Mouse (Mus musculus): ENCODE data around the gene Kiss1r. TPM values are rescaled to one million over a fixed set of nuclear protein-coding genes. Genes with fewer than 3 reads are reported as not detected.

Kiss1r gene
- polyA plus RNA-seq (2015; fragmentation: Illumina TruSeq; extraction: RNeasy Lipid Tissue Mini Kit (QIAGEN cat#74804); ENCODE audit: insufficient read depth, low read depth, low replicate concordance): not detected

DNA sequence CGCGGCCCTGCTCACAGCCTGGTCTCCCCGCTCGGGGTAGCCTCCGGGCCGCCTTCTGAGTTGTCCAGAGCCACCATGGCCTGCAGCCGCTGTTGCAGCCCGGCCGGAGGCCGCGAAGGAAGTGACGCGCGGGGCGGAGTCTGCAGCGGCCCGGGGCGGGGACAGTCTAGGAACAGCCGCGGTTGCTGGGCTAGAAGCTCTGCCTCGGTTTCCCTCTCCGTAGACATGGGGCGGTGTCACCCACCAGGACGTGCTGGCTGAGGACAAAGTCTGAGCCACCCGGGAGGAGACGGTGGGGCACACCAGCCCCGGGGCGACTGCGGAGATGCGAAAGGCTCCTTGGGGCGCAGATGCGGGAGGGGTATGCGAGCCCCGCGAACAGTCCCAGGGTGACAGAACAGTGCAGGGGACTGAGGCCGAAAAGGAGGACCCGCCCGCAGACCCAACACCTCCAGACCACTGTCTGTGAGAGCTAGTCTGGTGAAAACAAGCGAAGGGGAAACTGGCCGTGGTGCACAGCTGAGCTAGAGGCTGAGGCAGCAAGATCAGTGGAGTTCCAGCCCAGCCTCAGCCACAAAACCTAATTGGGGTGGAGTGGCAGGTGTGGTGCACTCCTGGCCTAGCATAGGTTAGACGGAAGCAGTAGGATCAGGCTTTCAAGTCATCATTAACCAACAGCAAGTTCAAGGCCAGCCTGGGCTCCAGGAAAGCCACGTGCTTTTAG is at the start of gene Kiss1r:
Gene Kiss1r, plus strand, starts transcription at position 164 of the 724 bp plus-strand sequence.

DNA sequence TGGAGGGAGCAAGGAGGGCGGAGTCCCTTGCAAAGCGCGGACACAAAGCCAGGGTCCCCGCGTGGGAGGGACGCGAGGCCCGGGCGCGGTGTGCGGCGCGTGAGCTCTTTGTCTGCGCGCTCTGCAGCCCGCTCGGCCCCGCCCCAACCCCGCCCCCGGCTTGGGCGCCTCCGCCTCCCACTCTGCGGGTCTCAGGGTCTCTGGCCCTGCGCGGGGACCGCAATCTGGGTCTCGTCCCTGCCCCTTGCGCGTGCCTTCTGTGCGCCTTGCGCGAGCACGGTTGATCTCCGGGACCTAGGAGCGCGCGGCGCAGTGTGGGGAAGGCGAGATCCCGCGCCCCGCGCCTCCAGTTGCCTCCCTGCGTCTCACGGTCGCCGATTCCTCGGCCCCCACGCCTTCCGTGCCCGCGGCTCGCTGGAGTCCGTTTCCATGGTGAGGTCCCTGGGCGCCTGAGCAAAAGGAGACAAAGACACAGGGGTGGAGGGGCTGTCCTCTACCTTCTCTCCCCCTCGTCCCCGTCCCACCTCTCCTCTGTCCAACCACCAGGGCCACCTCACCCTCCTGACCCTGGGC is 42.4 kb upstream of the Kiss1r start, which contains the start of the genes Prtn3 and Plppr3:
Gene Prtn3, plus strand, starts transcription at position 187 of the 573 bp plus-strand sequence.
Gene Plppr3, minus strand, starts transcription at position 345 of the 573 bp plus-strand sequence.

DNA sequence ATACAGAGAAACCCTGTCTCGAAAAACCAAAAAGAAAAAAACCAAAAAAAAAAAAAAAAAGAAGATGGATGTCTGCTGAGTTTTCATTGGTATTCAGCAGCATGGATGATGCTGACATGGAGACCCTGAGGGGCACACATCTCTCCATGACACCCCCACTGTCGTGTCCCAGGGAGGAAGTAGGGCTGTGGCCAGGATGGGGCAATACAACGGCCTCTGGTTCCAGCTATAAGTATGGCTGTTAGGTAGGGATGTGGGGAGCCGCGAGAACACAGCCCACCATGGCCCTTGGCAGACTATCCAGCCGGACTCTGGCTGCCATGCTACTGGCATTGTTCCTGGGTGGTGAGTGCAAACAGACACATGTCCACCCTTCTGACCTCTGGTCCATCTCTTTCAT is 30.7 kb upstream of the Kiss1r start, which contains the start of gene Elane:
Gene Elane, plus strand, starts transcription at position 194 of the 400 bp plus-strand sequence.

GRCm38 (mm10) chr10:79890670-79891069 is 26.1 kb upstream of the Kiss1r start, which contains the start of gene Cfd:
Cfd (plus strand) TSS chr10:79890853.

DNA sequence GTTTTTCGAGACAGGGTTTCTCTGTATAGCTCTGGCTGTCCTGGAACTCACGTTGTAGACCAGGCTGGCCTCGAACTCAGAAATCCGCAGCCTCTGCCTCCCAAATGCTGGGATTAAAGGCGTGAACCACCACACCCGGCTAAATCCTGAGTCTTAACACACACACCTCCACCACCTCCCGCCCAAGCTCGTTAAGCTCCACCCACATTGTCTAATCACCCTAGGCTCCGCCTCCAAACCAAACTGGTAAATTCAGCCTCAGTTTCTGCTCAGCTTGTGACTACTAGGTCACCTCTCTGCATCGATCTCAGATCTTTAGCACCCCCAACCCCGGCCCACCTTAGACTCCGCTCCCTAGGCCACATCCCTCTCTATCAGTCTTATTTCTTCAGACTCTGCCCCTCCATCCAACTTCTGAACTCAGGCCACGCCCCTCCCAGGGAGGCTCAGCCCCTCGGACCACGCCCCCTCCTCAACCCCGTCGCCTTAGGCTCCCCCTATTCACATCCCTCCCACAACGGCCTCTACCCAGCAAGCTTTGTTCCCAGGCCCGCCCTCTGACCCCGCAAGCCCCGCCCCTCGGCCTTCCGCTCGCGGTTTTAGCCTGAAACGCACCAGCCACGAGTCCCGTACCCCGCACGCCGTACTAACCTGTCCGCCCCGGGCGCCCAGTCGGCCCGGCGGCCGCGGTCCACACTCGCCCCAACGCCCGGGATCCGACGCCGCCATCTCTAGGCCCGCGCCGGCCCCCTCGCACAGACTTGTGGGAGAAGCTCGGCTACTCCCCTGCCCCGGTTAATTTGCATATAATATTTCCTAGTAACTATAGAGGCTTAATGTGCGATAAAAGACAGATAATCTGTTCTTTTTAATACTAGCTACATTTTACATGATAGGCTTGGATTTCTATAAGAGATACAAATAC is 8.3 kb upstream of the Kiss1r start, which contains the start of gene Med16:
Gene Med16, minus strand, starts transcription at position 757 of the 925 bp plus-strand sequence.

GRCm38 (mm10) chr10:79910556-79910955 is 6.2 kb upstream of the Kiss1r start, which contains the start of gene Gm26602:
Gm26602 (plus strand) TSS chr10:79910856.

GRCm38 (mm10) chr10:79920958-79921535 is 4.3 kb downstream of the Kiss1r start, which contains the start of gene R3hdm4:
R3hdm4 (minus strand) TSS chr10:79921208.

DNA sequence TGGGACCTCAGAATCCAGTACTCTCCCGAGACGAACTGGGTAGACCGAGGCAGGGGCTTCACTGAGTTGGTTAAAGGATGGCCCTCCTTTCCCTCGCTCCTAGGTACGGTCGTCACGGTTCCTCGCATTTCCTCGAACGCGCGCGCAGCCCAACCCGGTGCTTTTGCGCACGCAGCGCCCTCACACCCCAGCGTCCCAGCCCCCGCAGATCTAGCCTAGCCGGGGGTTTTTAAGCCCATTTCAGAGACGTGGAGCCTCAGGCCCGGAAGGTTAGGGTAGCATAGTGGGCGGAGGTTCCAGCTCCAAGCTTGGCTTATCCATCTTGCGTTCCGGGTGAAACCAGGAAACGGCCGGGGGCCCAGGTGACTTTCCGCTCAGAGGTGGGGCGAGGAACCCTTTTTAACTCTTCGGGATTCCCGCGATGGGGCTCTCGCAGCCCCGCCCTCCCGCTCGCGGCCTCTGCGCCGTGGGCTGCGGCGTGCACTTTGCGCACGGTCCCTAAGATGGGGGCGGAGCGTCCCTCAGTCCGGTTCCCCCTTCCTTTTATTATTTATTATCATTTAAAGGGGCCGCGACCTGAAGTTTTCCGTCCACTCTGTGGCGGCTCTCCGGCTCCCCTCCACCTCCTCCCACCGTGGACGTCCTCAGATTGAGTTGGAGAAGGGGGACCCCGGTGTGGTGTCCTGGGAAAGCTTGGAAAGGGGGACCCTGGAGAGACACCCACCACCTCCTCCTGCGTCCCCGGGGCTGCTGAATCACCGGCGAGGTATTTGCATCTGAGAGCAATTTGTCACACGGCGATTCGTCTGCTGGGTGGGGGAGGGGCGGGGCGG is 9.9 kb downstream of the Kiss1r start, which contains the start of gene Arid3a:
Gene Arid3a, plus strand, starts transcription at position 553 of the 833 bp plus-strand sequence.

GRCm38 (mm10) chr10:79959847-79960601 is 43.3 kb downstream of the Kiss1r start, which contains the start of gene Wdr18:
Wdr18 (plus strand) TSS chr10:79960152.

GRCm38 (mm10) chr10:79970415-79971182 is 53.8 kb downstream of the Kiss1r start, which contains the start of gene Grin3b:
Grin3b (plus strand) TSS chr10:79970715.

Other genes with a start within 250 kb of the Kiss1r start
- gene Tpgs1, start 247.6 kb upstream of the Kiss1r start, polyA plus RNA-seq (2015; fragmentation: Illumina TruSeq; extraction: RNeasy Lipid Tissue Mini Kit (QIAGEN cat#74804); ENCODE audit: insufficient read depth, low read depth, low replicate concordance): 4.6 TPM
- 47.7 TPM for gene Cdc34, start 234.8 kb upstream of the Kiss1r start, polyA plus RNA-seq (2015; fragmentation: Illumina TruSeq; extraction: RNeasy Lipid Tissue Mini Kit (QIAGEN cat#74804); ENCODE audit: insufficient read depth, low read depth, low replicate concordance)
- gene Gzmm, start 228.0 kb upstream of the Kiss1r start, polyA plus RNA-seq (2015; fragmentation: Illumina TruSeq; extraction: RNeasy Lipid Tissue Mini Kit (QIAGEN cat#74804); ENCODE audit: insufficient read depth, low read depth, low replicate concordance): 0.74 TPM
- gene Bsg, start 212.5 kb upstream of the Kiss1r start, polyA plus RNA-seq (2015; fragmentation: Illumina TruSeq; extraction: RNeasy Lipid Tissue Mini Kit (QIAGEN cat#74804); ENCODE audit: insufficient read depth, low read depth, low replicate concordance): 168 TPM
- gene Hcn2, start 200.3 kb upstream of the Kiss1r start, polyA plus RNA-seq (2015; fragmentation: Illumina TruSeq; extraction: RNeasy Lipid Tissue Mini Kit (QIAGEN cat#74804); ENCODE audit: insufficient read depth, low read depth, low replicate concordance): 0.83 TPM
- gene Polrmt, start 170.4 kb upstream of the Kiss1r start, polyA plus RNA-seq (2015; fragmentation: Illumina TruSeq; extraction: RNeasy Lipid Tissue Mini Kit (QIAGEN cat#74804); ENCODE audit: insufficient read depth, low read depth, low replicate concordance): 29.7 TPM
- not detected for gene Fgf22, start 161.9 kb upstream of the Kiss1r start, polyA plus RNA-seq (2015; fragmentation: Illumina TruSeq; extraction: RNeasy Lipid Tissue Mini Kit (QIAGEN cat#74804); ENCODE audit: insufficient read depth, low read depth, low replicate concordance)
- 22.3 TPM for gene Rnf126, start 150.0 kb upstream of the Kiss1r start, polyA plus RNA-seq (2015; fragmentation: Illumina TruSeq; extraction: RNeasy Lipid Tissue Mini Kit (QIAGEN cat#74804); ENCODE audit: insufficient read depth, low read depth, low replicate concordance)
- 7.2 TPM for gene Fstl3, start 139.7 kb upstream of the Kiss1r start, polyA plus RNA-seq (2015; fragmentation: Illumina TruSeq; extraction: RNeasy Lipid Tissue Mini Kit (QIAGEN cat#74804); ENCODE audit: insufficient read depth, low read depth, low replicate concordance)
- gene Prss57, start 126.0 kb upstream of the Kiss1r start, polyA plus RNA-seq (2015; fragmentation: Illumina TruSeq; extraction: RNeasy Lipid Tissue Mini Kit (QIAGEN cat#74804); ENCODE audit: insufficient read depth, low read depth, low replicate concordance): not detected
- gene Palm, start 123.4 kb upstream of the Kiss1r start, polyA plus RNA-seq (2015; fragmentation: Illumina TruSeq; extraction: RNeasy Lipid Tissue Mini Kit (QIAGEN cat#74804); ENCODE audit: insufficient read depth, low read depth, low replicate concordance): 13.2 TPM
- gene Misp, start 96.0 kb upstream of the Kiss1r start, polyA plus RNA-seq (2015; fragmentation: Illumina TruSeq; extraction: RNeasy Lipid Tissue Mini Kit (QIAGEN cat#74804); ENCODE audit: insufficient read depth, low read depth, low replicate concordance): 1.3 TPM
- 39.5 TPM for gene Ptbp1, start 62.5 kb upstream of the Kiss1r start, polyA plus RNA-seq (2015; fragmentation: Illumina TruSeq; extraction: RNeasy Lipid Tissue Mini Kit (QIAGEN cat#74804); ENCODE audit: insufficient read depth, low read depth, low replicate concordance)
- gene Prtn3, start 42.5 kb upstream of the Kiss1r start, polyA plus RNA-seq (2015; fragmentation: Illumina TruSeq; extraction: RNeasy Lipid Tissue Mini Kit (QIAGEN cat#74804); ENCODE audit: insufficient read depth, low read depth, low replicate concordance): 1.1 TPM
- gene Plppr3, start 42.3 kb upstream of the Kiss1r start, polyA plus RNA-seq (2015; fragmentation: Illumina TruSeq; extraction: RNeasy Lipid Tissue Mini Kit (QIAGEN cat#74804); ENCODE audit: insufficient read depth, low read depth, low replicate concordance): 2.6 TPM
- gene Elane, start 30.7 kb upstream of the Kiss1r start, polyA plus RNA-seq (2015; fragmentation: Illumina TruSeq; extraction: RNeasy Lipid Tissue Mini Kit (QIAGEN cat#74804); ENCODE audit: insufficient read depth, low read depth, low replicate concordance): not detected
- gene Cfd, start 26.1 kb upstream of the Kiss1r start, polyA plus RNA-seq (2015; fragmentation: Illumina TruSeq; extraction: RNeasy Lipid Tissue Mini Kit (QIAGEN cat#74804); ENCODE audit: insufficient read depth, low read depth, low replicate concordance): 168 TPM
- 4.0 TPM for gene Med16, start 8.0 kb upstream of the Kiss1r start, polyA plus RNA-seq (2015; fragmentation: Illumina TruSeq; extraction: RNeasy Lipid Tissue Mini Kit (QIAGEN cat#74804); ENCODE audit: insufficient read depth, low read depth, low replicate concordance)
- gene Gm26602, start 6.1 kb upstream of the Kiss1r start, polyA plus RNA-seq (2015; fragmentation: Illumina TruSeq; extraction: RNeasy Lipid Tissue Mini Kit (QIAGEN cat#74804); ENCODE audit: insufficient read depth, low read depth, low replicate concordance): not detected
- gene R3hdm4, start 4.2 kb downstream of the Kiss1r start, polyA plus RNA-seq (2015; fragmentation: Illumina TruSeq; extraction: RNeasy Lipid Tissue Mini Kit (QIAGEN cat#74804); ENCODE audit: insufficient read depth, low read depth, low replicate concordance): 19.0 TPM
- gene Arid3a, start 10.1 kb downstream of the Kiss1r start, polyA plus RNA-seq (2015; fragmentation: Illumina TruSeq; extraction: RNeasy Lipid Tissue Mini Kit (QIAGEN cat#74804); ENCODE audit: insufficient read depth, low read depth, low replicate concordance): 1.0 TPM
- gene Wdr18, start 43.2 kb downstream of the Kiss1r start, polyA plus RNA-seq (2015; fragmentation: Illumina TruSeq; extraction: RNeasy Lipid Tissue Mini Kit (QIAGEN cat#74804); ENCODE audit: insufficient read depth, low read depth, low replicate concordance): 6.9 TPM
- gene Grin3b, start 53.7 kb downstream of the Kiss1r start, polyA plus RNA-seq (2015; fragmentation: Illumina TruSeq; extraction: RNeasy Lipid Tissue Mini Kit (QIAGEN cat#74804); ENCODE audit: insufficient read depth, low read depth, low replicate concordance): not detected
- gene Tmem259, start 67.4 kb downstream of the Kiss1r start, polyA plus RNA-seq (2015; fragmentation: Illumina TruSeq; extraction: RNeasy Lipid Tissue Mini Kit (QIAGEN cat#74804); ENCODE audit: insufficient read depth, low read depth, low replicate concordance): 36.8 TPM
- gene Cnn2, start 71.6 kb downstream of the Kiss1r start, polyA plus RNA-seq (2015; fragmentation: Illumina TruSeq; extraction: RNeasy Lipid Tissue Mini Kit (QIAGEN cat#74804); ENCODE audit: insufficient read depth, low read depth, low replicate concordance): 13.6 TPM
- gene Abca7, start 79.5 kb downstream of the Kiss1r start, polyA plus RNA-seq (2015; fragmentation: Illumina TruSeq; extraction: RNeasy Lipid Tissue Mini Kit (QIAGEN cat#74804); ENCODE audit: insufficient read depth, low read depth, low replicate concordance): 6.0 TPM
- gene Arhgap45, start 99.7 kb downstream of the Kiss1r start, polyA plus RNA-seq (2015; fragmentation: Illumina TruSeq; extraction: RNeasy Lipid Tissue Mini Kit (QIAGEN cat#74804); ENCODE audit: insufficient read depth, low read depth, low replicate concordance): 4.5 TPM
- gene Polr2e, start 122.8 kb downstream of the Kiss1r start, polyA plus RNA-seq (2015; fragmentation: Illumina TruSeq; extraction: RNeasy Lipid Tissue Mini Kit (QIAGEN cat#74804); ENCODE audit: insufficient read depth, low read depth, low replicate concordance): 33.6 TPM
- gene Gpx4, start 130.2 kb downstream of the Kiss1r start, polyA plus RNA-seq (2015; fragmentation: Illumina TruSeq; extraction: RNeasy Lipid Tissue Mini Kit (QIAGEN cat#74804); ENCODE audit: insufficient read depth, low read depth, low replicate concordance): 266 TPM
- gene Sbno2, start 188.6 kb downstream of the Kiss1r start, polyA plus RNA-seq (2015; fragmentation: Illumina TruSeq; extraction: RNeasy Lipid Tissue Mini Kit (QIAGEN cat#74804); ENCODE audit: insufficient read depth, low read depth, low replicate concordance): 6.5 TPM
- gene Stk11, start 198.8 kb downstream of the Kiss1r start, polyA plus RNA-seq (2015; fragmentation: Illumina TruSeq; extraction: RNeasy Lipid Tissue Mini Kit (QIAGEN cat#74804); ENCODE audit: insufficient read depth, low read depth, low replicate concordance): 77.4 TPM
- 84.2 TPM for gene Atp5d, start 221.7 kb downstream of the Kiss1r start, polyA plus RNA-seq (2015; fragmentation: Illumina TruSeq; extraction: RNeasy Lipid Tissue Mini Kit (QIAGEN cat#74804); ENCODE audit: insufficient read depth, low read depth, low replicate concordance)
- gene Cbarp, start 223.9 kb downstream of the Kiss1r start, polyA plus RNA-seq (2015; fragmentation: Illumina TruSeq; extraction: RNeasy Lipid Tissue Mini Kit (QIAGEN cat#74804); ENCODE audit: insufficient read depth, low read depth, low replicate concordance): 5.9 TPM
- gene Midn, start 231.3 kb downstream of the Kiss1r start, polyA plus RNA-seq (2015; fragmentation: Illumina TruSeq; extraction: RNeasy Lipid Tissue Mini Kit (QIAGEN cat#74804); ENCODE audit: insufficient read depth, low read depth, low replicate concordance): 10.8 TPM
- gene Cirbp, start 249.0 kb downstream of the Kiss1r start, polyA plus RNA-seq (2015; fragmentation: Illumina TruSeq; extraction: RNeasy Lipid Tissue Mini Kit (QIAGEN cat#74804); ENCODE audit: insufficient read depth, low read depth, low replicate concordance): 33.4 TPM

Data from pancreas, adult 10 weeks (tissue).